Mouse (Mus musculus): ENCODE measurements around the gene Capn11.
"Not testable (repeated sequence)": the region's sequence is repeated elsewhere in the genome, so short reads cannot be mapped to it uniquely, and the experiment has no call there.

Capn11 gene

DNA sequence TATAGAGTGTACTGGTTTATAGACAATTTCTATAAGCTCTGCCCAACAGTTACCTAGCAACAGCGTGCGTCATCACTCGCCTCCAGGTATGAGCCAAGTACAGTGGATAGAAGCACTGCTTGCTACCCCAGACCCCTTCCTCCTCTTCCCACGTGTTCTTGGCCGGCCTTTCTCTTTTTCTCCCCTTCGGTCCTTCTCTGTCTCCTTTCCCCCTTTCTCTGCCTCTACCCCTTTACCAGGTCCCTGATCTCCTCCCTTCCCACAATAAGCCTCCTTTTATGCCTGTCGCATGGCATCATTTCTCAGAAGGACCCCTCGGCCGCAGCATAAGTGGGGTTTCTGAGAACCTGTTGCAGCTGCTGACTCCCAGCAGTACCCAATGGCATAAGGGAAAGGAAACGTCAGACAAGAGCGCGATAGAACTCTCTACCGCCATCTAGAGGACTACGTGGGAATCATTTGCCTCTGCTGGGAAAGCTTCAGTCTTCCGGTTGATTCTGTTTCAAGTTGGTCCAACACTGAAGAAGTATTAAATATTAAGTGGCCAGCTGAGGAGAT lies 32.5 kb downstream of the Capn11 start:
- DNase-seq, result peak; percentile 71

- not testable (repeated sequence) for DNase-seq
These were observed 35.7 kb downstream of the Capn11 start for GRCm38 (mm10) chr17:45623425-45623824.

GRCm38 (mm10) chr17:45619386-45620256 lies 39.5 kb downstream of the Capn11 start:
- DNase-seq, result no peak

GRCm38 (mm10) chr17:45618941-45619385 lies 40.2 kb downstream of the Capn11 start:
- DNase-seq, result no peak

GRCm38 (mm10) chr17:45617655-45618054 lies 41.5 kb downstream of the Capn11 start:
- no peak for DNase-seq

GRCm38 (mm10) chr17:45616679-45617078 lies 42.4 kb downstream of the Capn11 start:
- DNase-seq, result no peak

DNA sequence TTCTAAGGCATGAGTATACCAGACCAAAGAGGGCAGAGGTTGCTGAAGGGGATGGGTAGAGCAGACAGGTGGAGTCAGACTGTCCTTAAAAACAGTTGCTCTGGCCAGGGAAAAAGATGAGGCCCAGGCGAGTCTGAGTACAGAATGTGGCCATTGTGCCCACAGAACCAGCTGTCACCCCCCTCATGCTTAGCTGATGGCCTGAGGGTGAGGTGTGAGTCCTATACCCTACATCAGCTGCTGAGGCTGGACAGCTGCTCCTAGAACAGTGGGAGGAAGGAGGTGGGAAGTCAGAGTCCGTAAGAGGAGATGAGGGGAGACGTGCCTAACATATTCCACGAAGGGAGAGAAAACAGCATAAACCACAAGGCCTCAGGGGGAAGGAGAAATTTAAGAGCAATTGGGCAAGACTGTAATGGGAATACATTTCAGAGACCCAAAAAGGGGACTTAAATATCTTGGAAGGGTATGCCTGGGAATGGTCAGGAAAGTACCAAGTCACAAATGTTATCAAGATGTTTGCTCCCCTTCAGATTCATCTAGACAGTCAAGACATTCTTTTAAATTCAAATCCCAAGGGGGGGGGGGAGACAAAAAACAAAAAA lies 43.0 kb downstream of the Capn11 start:
- no peak for DNase-seq

DNA sequence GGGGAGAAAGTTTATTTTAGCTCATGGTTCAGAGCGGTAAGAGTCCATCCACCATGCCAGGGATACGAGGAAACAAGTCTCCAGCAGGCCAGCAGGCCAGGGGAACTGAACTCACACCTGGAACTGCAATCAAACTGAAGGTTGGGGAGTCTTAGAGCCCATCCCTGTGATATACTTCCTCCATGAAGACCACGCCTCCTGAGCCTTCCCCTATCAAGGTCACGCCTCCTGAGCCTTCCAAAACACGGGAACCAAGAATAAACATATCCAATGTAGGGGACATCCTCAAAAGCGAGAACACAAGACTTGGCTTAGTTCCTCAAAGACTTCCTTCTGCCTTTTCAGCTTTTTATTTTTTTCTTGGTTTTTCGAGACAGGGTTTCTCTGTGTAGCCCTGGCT lies 46.2 kb downstream of the Capn11 start:
- DNase-seq, result no peak

DNA sequence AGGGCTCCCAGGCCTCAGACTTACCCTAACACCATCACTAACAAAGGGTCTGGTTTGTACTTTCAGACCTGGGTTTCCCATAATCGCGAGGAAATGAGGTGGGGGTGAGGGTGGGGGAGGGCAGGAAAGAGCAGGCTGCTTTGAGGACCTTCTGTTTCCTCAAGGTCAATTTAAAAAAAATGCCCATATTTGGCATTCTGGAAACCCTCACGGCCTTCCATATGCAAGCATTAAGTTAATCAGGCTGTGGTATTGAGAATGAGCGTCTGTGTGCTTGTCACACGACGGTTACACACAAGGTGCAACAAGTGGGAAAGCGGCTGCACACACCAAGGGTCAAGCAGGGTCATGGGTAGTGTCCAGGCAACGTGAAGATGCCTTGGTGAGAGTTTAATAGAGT lies 47.1 kb downstream of the Capn11 start:
- DNase-seq, result no peak

GRCm38 (mm10) chr17:45610144-45610866 lies 48.8 kb downstream of the Capn11 start:
- no peak for DNase-seq

GRCm38 (mm10) chr17:45608396-45608795 lies 50.7 kb downstream of the Capn11 start:
- no peak for DNase-seq

DNA sequence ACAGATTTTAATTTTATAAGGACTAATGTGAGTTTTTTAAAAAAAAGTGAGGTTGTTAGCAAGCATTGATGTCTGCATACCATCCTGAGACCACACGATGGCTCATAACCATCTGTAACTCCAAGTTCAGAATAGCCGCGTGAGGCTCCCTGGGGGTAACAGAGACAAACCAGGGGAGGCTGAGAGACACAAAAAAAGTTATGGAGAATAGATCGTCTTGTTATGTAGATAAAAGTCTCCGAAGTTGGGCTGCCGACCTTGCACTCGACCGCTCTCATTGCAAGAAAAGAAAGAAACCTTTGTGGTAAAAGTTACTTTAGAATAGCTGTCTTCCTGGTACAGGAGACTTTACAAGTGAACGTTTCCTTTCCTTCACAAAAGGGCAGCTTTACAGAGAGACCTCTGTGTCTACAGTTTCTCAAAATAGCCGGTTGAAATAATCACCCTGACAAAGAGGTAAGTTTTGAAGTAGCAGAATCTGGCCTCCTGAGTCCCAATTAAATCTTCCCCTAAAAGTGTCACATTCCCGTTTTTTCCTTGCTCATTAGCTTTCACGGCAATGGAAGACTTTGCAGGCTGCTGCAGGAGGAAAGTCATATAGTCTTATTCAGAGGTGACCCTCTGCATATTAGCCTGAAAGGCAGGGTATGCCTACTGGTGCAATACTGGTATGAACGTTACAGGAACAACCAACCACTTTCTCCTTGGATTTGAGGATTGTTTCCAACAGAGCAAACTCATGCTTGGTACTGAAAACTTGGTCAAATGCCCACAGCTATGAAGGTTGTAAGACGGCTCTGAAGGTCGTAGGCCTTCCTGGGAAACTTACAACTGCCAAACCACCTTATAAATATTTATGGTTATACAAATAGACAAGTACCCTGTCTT lies 51.9 kb downstream of the Capn11 start:
- no peak for DNase-seq

- DNase-seq, result no peak
These were observed 56.1 kb downstream of the Capn11 start for GRCm38 (mm10) chr17:45602984-45603383.

- DNase-seq, result no peak
These were observed 57.2 kb downstream of the Capn11 start, which contains the start of gene Mymx for GRCm38 (mm10) chr17:45601877-45602304. Gene Mymx (minus strand): TSS chr17:45602102.

DNA sequence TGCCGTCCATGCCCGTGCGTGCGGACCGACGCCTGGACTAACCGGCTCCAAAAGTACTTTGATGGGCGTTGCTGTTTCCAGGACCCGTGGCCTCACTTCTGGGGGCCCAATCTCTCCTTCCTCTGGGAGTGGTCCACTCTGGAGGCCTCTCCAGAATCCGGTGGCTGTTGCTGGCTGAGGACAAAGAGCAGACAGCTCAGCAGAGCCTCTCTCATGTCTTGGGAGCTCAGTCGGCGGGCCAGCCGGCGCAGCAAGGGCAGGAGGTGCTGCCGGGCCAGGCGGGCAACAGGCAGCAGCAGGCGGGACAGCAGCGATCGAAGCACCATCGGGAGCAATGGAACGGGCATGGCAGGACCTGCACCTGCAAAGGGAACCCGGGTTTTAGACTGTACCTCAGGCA lies 57.8 kb downstream of the Capn11 start:
- DNase-seq, result peak; percentile 12

DNA sequence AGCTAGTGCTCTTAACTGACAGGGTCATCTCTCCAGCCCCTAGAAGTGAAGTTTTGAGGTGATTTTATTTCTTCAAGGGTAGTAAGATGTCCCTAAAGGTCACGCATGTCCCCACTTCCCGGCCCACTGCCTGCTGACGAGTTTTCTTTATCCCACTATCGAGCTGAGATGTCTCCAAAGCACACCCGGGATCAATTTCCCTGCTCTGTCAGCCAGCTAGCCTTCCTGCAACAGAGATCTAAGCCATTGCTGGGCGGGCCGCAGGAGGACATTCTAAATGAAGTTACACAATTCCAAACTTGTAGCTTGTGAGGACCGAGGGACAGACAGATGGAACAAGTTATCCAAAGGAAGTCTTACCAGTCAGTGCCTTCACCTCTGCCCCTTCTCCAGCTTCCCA lies 58.9 kb downstream of the Capn11 start:
- peak; percentile 11 for DNase-seq

GRCm38 (mm10) chr17:45599446-45600242 lies 59.5 kb downstream of the Capn11 start, which contains the start of gene Slc29a1:
Gene Slc29a1 (minus strand): TSS chr17:45599606.
- DNase-seq, result peak; percentile 57

- DNase-seq, result no peak
These were observed 60.2 kb downstream of the Capn11 start for GRCm38 (mm10) chr17:45598891-45599290.

- DNase-seq, result peak; percentile 30
These were observed 60.7 kb downstream of the Capn11 start for GRCm38 (mm10) chr17:45598376-45598775.

- DNase-seq, result peak; percentile 56
These were observed 61.3 kb downstream of the Capn11 start for GRCm38 (mm10) chr17:45597787-45598186.

All from cerebellum, adult 9-11 months (tissue).